Mouse (Mus musculus) stomach, embryonic 14.5 days (tissue): Measurements from ENCODE around the gene Ccdc110. TPM values are rescaled to one million over a fixed set of nuclear protein-coding genes. Genes with fewer than 3 reads are reported as not detected.

Source experiments
- ATAC-seq: fragments of 200-750 bp; cut with Nextera tagmentation; 2 replicates; pipeline ENCODE4 v1.8.0; 2017; ENCODE audit warnings: low read depth, moderate TSS enrichment; ENCODE audit not compliant: insufficient number of reproducible peaks, insufficient read depth, low FRiP score
- H3K27ac ChIP-seq: fragments of 300-500 bp; sonication (generic); 2 replicates; pipeline ENCODE4 v1.5.1; 2014; ENCODE audit warnings: mild to moderate bottlenecking, low read length, moderate library complexity, mixed read lengths
- H3K27me3 ChIP-seq: fragments of 300-500 bp; sonication (generic); 2 replicates; pipeline ENCODE4 v1.6.1; 2014; ENCODE audit warnings: low read length, control low read depth, mixed read lengths; ENCODE audit not compliant: control insufficient read depth, insufficient read depth
- H3K36me3 ChIP-seq: fragments of 300-500 bp; sonication (generic); 2 replicates; pipeline ENCODE4 v1.6.1; 2014; ENCODE audit warnings: mild to moderate bottlenecking, control low read depth, low read length, moderate library complexity, mixed read lengths; ENCODE audit not compliant: control insufficient read depth, insufficient read depth
- H3K4me1 ChIP-seq: fragments of 300-500 bp; sonication (generic); 2 replicates; pipeline ENCODE4 v1.6.1; 2014; ENCODE audit warnings: low read length, control low read depth, mixed read lengths; ENCODE audit not compliant: control insufficient read depth, insufficient read depth
- H3K4me2 ChIP-seq: fragments of 300-500 bp; sonication (generic); replicated peaks from 2 replicates; pipeline ENCODE4 v1.6.1; 2014; ENCODE audit warnings: low read depth, low read length, control low read depth
- H3K4me3 ChIP-seq: fragments of 300-500 bp; sonication (generic); 2 replicates; pipeline ENCODE4 v1.5.1; 2014; ENCODE audit warnings: low read depth, low read length, control low read depth
- H3K9ac ChIP-seq: fragments of 300-500 bp; sonication (generic); replicated peaks from 2 replicates; pipeline ENCODE4 v1.6.1; 2014; ENCODE audit warnings: low read depth, mild to moderate bottlenecking, control low read depth, low read length, moderate library complexity, mixed read lengths
- H3K9me3 ChIP-seq: fragments of 300-500 bp; sonication (generic); 2 replicates; pipeline ENCODE4 v1.6.1; 2016; ENCODE audit warnings: low read depth, low read length, control low read depth; ENCODE audit not compliant: control insufficient read depth
- WGBS: fragments of 180-500 bp; shearing (Covaris S2); extraction: QIAGEN DNeasy Blood & Tissue Kit; methylation state at CpG from one replicate; pipeline ENCODE4 v1.1.7; 2014; 5-methylcytosine and 5-hydroxymethylcytosine counted together
- polyA plus RNA-seq: library from polyadenylated mRNA; unstranded; fragments of >200 nt; fragmentation: Nextera tagmentation; extraction: Ambion mirVana; gene quantifications from 2 replicates; pipeline ENCODE4 v1.2.1, GENCODE M21; 2014

Gene Ccdc110
- not detected in 2 replicates for polyA plus RNA-seq

DNA sequence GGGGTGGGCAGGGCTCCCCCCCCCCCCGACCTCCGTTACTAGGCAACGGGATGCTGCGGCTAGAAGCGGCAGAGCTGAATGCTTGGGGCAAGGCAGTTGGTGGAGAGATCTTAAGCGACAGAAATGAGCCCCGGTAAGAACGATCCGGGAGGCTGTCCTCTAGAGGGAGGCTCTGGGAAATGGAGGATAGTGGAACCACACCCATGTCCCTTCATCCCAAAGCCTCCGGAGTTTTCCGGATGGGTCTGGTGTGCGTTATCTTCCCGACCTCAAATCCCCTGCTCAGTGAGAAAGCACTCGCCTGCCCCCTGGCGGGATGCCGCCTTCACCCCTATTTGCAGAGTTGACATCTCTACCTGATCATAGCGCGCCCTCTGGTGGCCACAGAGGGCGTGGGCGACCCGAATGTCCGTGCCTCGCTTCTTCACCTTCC, at the start of gene Ccdc110:
Ccdc110 (plus strand) TSS at position 38 of the 433 bp plus-strand sequence.
- H3K9me3 ChIP-seq, result no peaks in the 10 kb centered on the region
- no peak within 1 kb of the TSS for H3K27ac ChIP-seq
- H3K4me2 ChIP-seq, result peak within 1 kb of the TSS; percentile 46
- ATAC-seq, result peak; percentile 77
- no peaks in the 10 kb centered on the region for H3K4me1 ChIP-seq
- peak within 1 kb of the TSS; percentile 23 for H3K4me3 ChIP-seq
- WGBS, result 6% methylated on average over 23 of the region's 23 CpGs
- H3K36me3 ChIP-seq, result no peaks in the 10 kb centered on the region
- H3K27me3 ChIP-seq, result no peaks in the 10 kb centered on the region
- H3K9ac ChIP-seq, result no peak within 1 kb of the TSS

DNA sequence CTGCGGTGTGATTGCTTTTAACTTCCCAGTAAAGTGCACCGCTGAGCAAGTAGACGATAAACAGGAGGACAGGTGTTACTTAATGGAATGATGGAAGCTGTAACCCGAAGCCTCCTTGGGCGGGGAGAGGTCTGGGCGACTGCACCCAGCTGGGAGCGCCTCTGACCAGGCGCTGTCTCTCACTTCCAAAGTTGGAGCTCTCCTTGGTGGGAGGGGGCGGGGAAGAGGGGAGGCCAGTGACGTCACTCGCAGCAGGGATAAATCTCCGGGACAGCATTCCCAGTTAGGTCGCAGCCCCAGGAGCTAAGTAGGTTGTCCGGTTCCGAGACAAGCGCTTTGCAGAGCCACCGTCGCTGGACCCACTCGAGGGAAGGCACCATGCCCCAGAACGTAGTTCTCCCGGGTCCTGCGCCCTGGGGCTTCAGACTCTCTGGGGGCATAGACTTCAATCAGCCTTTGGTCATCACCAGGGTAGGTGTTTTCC, 49.2 kb upstream of the Ccdc110 start, which contains the start of gene Pdlim3:
Pdlim3 (plus strand) TSS at position 260 of the 484 bp plus-strand sequence.
- under 1% methylated on average over 22 of the region's 22 CpGs for WGBS
- Histone ChIP-seq H3K36me3 (no peaks in the 10 kb centered on the region), H3K27me3 (no peaks in the 10 kb centered on the region), H3K9ac (peak within 1 kb of the TSS; percentile 48), H3K4me1 (peaks cover 9% of the 10 kb centered on the region; the same call in 1 of the 2 replicates), H3K4me2 (peak within 1 kb of the TSS; percentile 81), H3K9me3 (no peaks in the 10 kb centered on the region), H3K27ac (peak within 1 kb of the TSS; percentile 93), H3K4me3 (peak within 1 kb of the TSS; percentile 47)
- ATAC-seq, result peak; percentile 87

GRCm38 (mm10) chr8:45885775-45886174, 48.6 kb upstream of the Ccdc110 start:
- Histone ChIP-seq H3K27ac (peak overlapping the region; percentile 93), H3K27me3 (no peaks in the 10 kb centered on the region), H3K4me1 (peaks cover 9% of the 10 kb centered on the region; the same call in 1 of the 2 replicates), H3K36me3 (no peaks in the 10 kb centered on the region), H3K4me3 (peak overlapping the region; percentile 47), H3K9ac (peak overlapping the region; percentile 48), H3K9me3 (no peaks in the 10 kb centered on the region), H3K4me2 (peak overlapping the region; percentile 81)
- no peak for ATAC-seq
- 19% methylated on average over 2 of the region's 2 CpGs for WGBS

DNA sequence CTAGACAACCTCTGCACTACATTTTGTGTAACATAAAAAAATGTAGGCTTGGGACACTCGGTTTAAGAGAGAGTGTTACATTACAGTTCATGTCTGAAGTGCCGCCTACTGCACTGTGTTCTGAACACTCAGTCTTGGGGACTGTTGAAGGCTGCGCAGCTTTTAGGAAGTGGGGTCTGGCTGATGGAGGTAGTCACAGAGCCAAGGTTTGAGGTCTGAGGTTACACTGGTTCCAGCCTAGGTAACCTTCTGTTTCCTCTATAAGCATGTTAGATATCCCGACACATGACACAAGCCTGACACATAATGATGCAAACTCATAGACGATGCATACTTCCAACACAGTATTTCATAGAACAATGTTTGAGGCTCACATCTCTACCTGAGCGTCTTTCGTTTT, 44.7 kb upstream of the Ccdc110 start:
- H3K4me3 ChIP-seq, result no peak overlapping the region
- ATAC-seq, result no peak
- no peak overlapping the region for H3K4me2 ChIP-seq
- no peaks in the 10 kb centered on the region for H3K27me3 ChIP-seq
- no peaks in the 10 kb centered on the region for H3K9me3 ChIP-seq
- H3K9ac ChIP-seq, result no peak overlapping the region
- WGBS, result 94% methylated on average over 7 of the region's 7 CpGs
- H3K27ac ChIP-seq, result no peak overlapping the region
- peaks cover 3% of the 10 kb centered on the region; the same call in 1 of the 2 replicates for H3K4me1 ChIP-seq
- no peaks in the 10 kb centered on the region for H3K36me3 ChIP-seq

DNA sequence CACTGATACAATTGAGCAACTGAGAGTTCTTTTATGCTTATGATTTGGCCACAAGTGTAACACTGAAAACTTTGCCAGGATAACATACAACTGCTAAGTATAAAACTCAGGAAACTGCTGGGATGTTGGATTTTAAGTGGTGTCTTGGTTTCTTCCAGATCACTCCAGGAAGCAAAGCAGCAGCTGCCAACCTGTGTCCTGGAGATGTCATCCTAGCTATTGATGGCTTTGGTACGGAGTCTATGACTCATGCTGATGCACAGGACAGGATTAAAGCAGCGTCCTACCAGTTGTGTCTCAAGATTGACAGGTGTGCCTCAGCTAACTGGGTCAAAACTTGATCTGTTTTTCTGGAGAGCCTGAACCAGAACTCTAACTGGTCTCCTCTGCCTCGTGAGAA, 37.8 kb upstream of the Ccdc110 start:
- WGBS, result 81% methylated on average over 3 of the region's 3 CpGs
- Histone ChIP-seq H3K9me3 (no peaks in the 10 kb centered on the region), H3K4me2 (no peak overlapping the region), H3K27me3 (no peaks in the 10 kb centered on the region), H3K4me3 (no peak overlapping the region), H3K27ac (no peak overlapping the region), H3K4me1 (no peaks in the 10 kb centered on the region), H3K9ac (no peak overlapping the region), H3K36me3 (no peaks in the 10 kb centered on the region; the same call in 1 of the 2 replicates)
- ATAC-seq, result no peak

DNA sequence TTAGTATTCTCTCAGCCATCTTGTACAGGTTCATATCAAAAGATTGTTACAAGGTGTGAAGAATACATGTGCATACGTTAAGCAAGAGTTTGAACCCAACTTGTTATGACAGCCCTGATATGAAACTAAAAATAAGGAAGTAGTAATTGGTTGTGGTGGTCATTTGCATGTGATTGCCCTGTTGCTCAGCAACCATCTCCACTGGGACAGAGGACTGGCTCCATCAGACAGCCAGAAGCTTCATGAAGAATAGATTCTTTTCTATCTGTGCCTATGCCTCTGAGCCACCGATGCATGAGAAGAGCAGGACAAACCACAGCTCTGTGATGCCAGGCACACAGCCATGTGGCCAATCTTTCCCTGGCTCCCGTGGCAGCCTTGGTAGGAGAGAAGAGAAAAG, 34.6 kb upstream of the Ccdc110 start:
- ATAC-seq, result no peak
- Histone ChIP-seq H3K27ac (no peak overlapping the region), H3K9ac (no peak overlapping the region), H3K4me2 (no peak overlapping the region), H3K4me1 (no peaks in the 10 kb centered on the region), H3K9me3 (no peaks in the 10 kb centered on the region), H3K4me3 (no peak overlapping the region), H3K27me3 (no peaks in the 10 kb centered on the region), H3K36me3 (no peaks in the 10 kb centered on the region; the same call in 1 of the 2 replicates)
- 82% methylated on average over 3 of the region's 3 CpGs for WGBS

GRCm38 (mm10) chr8:45901626-45902025, 32.8 kb upstream of the Ccdc110 start:
- 71% methylated on average over 8 of the region's 8 CpGs for WGBS
- Histone ChIP-seq H3K9me3 (no peaks in the 10 kb centered on the region), H3K9ac (no peak overlapping the region), H3K4me3 (no peak overlapping the region), H3K27ac (no peak overlapping the region), H3K27me3 (no peaks in the 10 kb centered on the region), H3K4me1 (no peaks in the 10 kb centered on the region), H3K36me3 (no peaks in the 10 kb centered on the region; the same call in 1 of the 2 replicates), H3K4me2 (no peak overlapping the region)
- no peak for ATAC-seq

- Histone ChIP-seq H3K9ac (no peak overlapping the region), H3K4me1 (no peaks in the 10 kb centered on the region), H3K27me3 (no peaks in the 10 kb centered on the region), H3K36me3 (no peaks in the 10 kb centered on the region; the same call in 1 of the 2 replicates), H3K4me3 (no peak overlapping the region), H3K27ac (no peak overlapping the region), H3K4me2 (no peak overlapping the region), H3K9me3 (no peaks in the 10 kb centered on the region)
- whole genome bisulfite sequencing, result 34% methylated on average over 3 of the region's 3 CpGs
- ATAC-seq, result no peak
Observed at GRCm38 (mm10) chr8:45903659-45904058, 30.8 kb upstream of the Ccdc110 start.
